Mouse (Mus musculus) c-Kit-positive CD71-negative TER-119-negative erythroid progenitor cells, embryonic 14.5 days (primary cell): ENCODE measurements around the gene Clcnka.
A peak's percentile ranks its signal among the peaks of the same experiment; 100 is the strongest.

Experiments
- DNase-seq: peaks from one replicate; pipeline ENCODE4 v3.0.0-alpha.2; 2013; ENCODE audit warnings: low read depth

The Clcnka gene

DNA sequence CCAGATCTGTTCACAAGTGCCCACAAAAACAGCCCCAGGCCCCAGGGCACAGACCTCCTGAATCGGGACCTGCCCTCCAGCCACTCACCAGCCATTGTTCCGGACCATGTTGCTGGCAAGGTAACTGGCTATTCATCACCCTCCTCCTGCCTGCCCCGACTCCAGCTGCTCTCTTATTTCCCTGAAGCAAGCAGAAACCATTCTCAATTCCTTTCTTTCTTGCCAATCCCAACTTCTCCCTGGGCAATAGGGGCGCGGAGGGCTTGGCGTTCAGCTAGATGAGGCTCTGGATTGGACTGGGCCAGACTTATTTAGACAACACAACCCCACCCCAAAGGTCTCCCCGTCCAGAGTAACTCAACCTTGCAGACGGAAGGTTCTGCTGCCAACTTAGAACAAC is 18.9 kb downstream of the Clcnka start:
- no peak for DNase-seq

DNA sequence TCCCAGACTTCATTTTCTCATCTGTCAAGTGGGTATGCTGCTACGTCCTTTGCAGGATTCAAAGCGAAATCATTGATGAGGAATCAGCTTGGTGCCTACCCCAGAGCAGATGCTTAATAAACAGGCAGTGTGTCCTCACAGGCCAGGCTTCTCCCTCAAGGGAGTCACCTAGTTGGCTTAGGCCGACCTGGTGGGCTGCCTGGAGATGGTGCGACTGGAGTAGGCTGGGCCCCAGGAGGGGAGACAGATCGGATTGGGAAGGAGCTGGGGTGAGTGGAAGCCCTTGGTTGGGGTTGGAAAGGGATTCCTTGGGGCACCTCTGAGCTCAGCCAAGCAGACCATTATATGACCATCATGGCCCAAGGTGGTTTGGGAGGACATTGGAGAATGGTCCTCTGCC is 26.1 kb downstream of the Clcnka start:
- no peak for DNase-seq

GRCm38 (mm10) chr4:141367997-141368791 is 30.3 kb downstream of the Clcnka start, which contains the start of gene Fam131c:
Gene Fam131c (plus strand): TSS chr4:141368220.
- no peak for DNase-seq

- no peak for DNase-seq
Observed at GRCm38 (mm10) chr4:141365876-141366275, 32.6 kb downstream of the Clcnka start.

GRCm38 (mm10) chr4:141365126-141365525 is 33.4 kb downstream of the Clcnka start:
- no peak for DNase-seq

DNA sequence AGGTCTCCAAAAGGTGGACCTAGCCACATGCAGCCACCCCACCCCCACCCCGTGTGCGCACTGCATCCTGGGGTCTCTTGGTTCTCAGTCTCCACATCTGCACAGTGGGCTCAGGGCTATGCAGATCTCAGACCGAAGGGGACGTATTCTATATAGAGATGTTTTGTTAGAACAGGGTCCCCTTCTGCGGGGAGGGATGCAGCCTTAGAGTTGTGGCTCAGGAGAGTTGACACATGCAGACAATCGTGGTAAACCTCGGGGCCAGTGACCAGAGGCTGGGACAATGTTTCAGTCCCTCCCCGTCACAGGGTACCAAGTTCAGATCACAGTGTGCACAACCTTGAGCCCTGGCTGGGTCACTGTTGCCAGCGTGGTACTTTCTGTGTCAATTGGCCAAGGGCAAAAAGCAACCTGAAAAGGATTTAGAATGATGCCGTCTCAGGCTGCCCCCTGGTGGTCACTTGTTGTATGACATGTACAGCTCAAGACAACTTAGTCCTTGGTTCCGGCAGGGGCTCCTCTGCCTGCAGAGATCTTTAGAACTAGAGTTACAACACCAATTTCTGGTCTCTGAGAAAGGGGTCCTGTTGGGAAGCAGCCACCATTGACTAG is 35.5 kb downstream of the Clcnka start:
- peak; percentile 51 for DNase-seq

GRCm38 (mm10) chr4:141360846-141361245 is 37.7 kb downstream of the Clcnka start:
- DNase-seq: peak; percentile 64

GRCm38 (mm10) chr4:141359222-141359621 is 39.3 kb downstream of the Clcnka start:
- no peak for DNase-seq

DNA sequence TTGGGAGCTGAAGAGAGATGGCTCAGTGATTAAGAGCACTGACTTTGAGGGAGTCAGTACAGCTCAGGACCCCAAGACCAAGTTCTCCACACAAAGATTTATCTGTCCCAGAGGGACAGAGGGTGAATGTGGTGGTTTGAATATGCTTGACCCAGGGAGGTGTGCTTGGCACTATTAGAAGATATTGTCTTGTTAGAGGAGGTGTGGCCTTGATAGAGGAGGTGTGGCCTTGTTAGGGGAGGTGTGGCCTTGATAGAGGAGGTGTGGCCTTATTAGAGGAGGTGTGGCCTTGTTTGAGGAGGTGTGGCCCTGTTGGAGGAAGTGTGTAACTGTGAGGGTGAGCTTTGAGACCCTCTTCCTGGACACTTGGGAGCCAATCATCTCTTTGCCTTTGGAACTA is 40.7 kb downstream of the Clcnka start:
- no peak for DNase-seq

- DNase-seq: no peak
Observed at GRCm38 (mm10) chr4:141353868-141354267, 44.7 kb downstream of the Clcnka start.

GRCm38 (mm10) chr4:141352986-141353385 is 45.5 kb downstream of the Clcnka start:
- no peak for DNase-seq

GRCm38 (mm10) chr4:141351972-141352371 is 46.6 kb downstream of the Clcnka start:
- no peak for DNase-seq

GRCm38 (mm10) chr4:141350015-141350414 is 48.5 kb downstream of the Clcnka start:
- no peak for DNase-seq

GRCm38 (mm10) chr4:141348616-141349015 is 49.9 kb downstream of the Clcnka start:
- DNase-seq: no peak

DNA sequence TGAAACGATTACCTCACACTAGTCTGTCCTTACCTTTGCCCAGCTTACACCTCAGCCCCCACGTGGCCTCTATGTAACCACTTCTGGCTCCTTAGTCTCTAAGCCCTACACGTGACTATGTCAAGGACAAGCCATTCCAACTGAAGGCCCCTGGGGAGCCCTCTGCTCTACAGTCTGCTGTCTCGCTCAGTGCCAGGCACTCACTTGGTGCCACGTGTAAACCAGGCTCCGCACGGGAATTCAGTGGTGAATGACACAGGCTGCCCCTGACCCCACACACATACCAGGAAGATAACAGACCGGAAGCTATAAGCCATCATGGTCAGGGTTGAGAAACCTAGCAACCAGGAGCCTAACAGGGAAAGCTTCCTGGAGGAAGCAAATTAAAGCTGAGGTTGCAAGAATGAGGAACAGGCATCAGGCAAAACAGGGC is 51.1 kb downstream of the Clcnka start:
- no peak for DNase-seq

- no peak for DNase-seq
Observed at GRCm38 (mm10) chr4:141345219-141345618, 53.3 kb downstream of the Clcnka start.

DNA sequence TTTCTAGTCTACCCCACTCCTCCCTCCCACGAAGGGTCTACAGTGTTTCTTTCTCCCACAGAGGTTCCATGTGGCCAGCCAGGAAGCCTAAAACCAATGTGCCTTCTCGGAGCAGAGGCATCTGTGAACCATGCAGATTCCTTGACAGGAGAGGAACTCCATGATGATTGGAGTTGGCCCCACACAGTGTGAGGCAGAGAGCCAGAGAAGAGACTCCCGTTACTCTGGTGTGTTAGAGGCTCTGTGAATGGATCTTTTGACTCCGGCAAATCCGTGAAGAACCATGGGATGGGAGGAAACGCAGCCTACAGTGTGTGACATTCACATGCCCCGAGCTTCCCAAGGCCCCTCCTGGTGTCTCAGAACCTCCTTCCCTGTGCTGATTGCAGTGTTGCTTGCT is 55.0 kb downstream of the Clcnka start:
- no peak for DNase-seq

DNA sequence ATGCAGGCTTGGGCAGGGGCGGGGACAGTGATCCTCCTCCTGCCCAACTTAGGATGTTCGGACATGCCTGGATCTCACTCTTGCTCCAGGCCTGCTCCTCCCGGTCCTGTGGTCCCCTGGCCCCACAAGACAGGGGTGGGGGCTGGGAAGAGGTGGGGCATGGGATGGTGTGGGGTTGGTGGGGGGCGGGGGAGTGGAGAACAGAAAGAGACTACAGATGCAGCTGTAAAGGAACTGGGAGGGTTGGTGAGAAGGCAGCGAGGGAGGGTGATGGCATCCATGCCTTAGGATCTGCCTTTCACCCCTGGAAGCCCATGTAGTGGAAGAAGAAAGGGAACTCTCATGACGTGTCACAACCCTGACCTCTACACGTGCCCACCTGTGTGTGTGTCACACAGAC is 57.0 kb downstream of the Clcnka start:
- no peak for DNase-seq

DNA sequence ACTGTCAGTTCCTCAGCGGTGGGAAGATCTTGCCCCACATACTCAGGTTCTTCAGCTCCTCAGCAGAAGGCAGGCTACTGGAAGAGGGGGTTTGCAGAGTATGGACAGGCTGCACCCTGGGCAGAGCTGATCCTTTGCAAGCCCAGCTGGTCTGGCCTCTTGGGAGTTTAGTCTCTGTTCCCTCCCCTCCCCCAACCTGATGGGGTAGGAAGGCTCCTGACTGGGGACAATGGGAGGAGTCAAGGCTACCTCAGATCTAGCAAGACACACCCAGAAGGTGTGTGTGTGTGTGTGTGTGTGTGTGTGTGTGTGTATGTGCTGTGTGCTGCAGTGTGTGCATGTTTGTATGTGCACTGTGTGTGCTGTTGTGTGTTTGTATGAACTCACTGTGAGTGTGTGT is 59.7 kb downstream of the Clcnka start:
- no peak for DNase-seq

DNA sequence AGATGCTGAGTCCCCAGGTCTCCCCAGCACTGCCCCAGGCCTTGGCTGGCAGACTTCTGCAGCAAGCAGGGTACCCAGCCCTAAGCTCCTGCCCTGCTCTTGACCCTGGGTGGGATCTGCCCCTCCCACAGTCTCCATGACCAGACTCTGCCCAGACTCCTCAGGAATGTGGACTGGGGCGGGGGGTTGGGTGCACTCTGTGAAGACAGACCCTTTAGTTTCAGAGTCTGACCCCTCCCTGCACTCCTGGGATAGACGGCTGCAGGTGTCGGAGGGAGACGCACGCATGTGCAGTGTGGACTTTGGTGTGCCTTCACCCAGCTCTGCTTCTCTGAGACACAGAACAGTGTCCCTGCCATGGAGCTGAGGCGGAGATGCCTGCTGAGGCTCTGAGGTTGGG is 60.5 kb downstream of the Clcnka start:
- no peak for DNase-seq

DNA sequence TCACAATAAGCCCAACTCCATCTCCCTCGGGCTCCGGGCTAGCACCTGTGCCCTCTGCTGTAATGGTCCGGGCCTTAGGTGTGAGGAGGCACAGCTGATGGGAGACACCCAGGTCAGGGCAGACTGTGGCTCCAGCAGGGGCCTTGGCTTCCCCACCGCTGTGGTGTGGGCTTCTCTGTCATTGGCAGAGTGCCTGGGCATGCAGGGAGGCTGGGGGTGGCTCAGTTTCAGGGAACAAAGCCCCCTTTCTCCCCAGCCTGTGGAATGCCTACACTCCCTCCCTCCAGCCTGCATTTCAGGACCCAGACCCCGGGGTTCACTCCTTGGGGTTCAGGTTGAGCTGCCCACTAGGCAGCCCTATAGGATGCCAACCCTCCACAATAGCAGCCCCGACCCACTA is 62.3 kb downstream of the Clcnka start:
- DNase-seq: no peak

DNA sequence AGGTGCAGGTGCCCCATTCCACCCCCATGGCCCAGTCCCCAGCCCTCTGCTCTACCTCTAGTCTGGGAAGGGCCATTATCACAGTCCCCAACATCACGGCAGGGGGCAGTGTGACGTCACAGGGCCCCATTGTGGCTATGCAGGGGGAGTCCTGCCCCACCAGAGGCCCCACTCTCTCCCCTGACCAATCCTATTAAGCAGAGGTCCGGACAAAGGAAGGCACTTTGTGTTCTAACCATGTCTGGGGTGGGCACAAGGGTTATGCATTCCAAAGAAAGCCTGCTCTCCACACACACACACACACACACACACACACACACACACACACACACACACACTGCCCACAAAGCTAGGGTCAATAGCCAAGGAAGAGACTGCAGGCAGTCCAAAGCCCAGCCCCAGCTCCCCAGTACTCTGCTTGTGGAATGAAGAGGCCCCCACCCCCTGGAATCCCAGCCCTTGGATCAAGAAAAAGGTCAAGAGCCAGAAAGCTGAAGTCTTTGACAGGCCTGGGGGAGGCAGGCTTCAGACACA is 63.2 kb downstream of the Clcnka start:
- DNase-seq: no peak

DNA sequence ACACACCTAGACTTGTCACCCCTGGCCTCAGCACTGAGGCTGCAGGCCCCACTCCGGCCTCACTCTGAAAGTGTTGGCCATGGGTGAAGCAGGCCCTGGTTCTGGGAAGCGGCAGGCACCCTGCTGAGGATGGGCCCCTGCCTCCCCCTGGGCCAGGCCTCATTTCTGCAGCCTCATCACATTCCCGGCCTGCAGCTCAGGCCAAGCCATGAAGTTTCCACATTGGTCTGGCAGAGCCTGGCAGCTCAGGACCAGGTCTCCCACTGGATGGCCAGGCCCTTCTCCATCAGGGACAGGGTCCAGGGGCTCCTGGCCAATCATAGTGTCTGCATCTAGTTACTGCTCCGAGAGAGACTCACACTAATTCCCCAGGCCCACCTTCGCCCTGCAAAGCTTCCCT is 63.8 kb downstream of the Clcnka start:
- no peak for DNase-seq
